Mouse (Mus musculus) cortical plate, adult 2 months (tissue): ENCODE data around the gene Gm10392.

Experiments
- CTCF ChIP-seq: fragments of 200-500 bp; IDR thresholded peaks from 2 replicates; pipeline ENCODE4 v1.5.1; 2011; ENCODE audit warnings: mild to moderate bottlenecking, control low read depth, low read length; ENCODE audit not compliant: insufficient read depth; ENCODE audit errors: extremely low read depth
- POLR2A ChIP-seq: fragments of 200-500 bp; IDR thresholded peaks from 2 replicates; pipeline ENCODE4 v1.6.1; 2011; ENCODE audit warnings: mild to moderate bottlenecking, low read length, control low read depth; ENCODE audit not compliant: insufficient read depth; ENCODE audit errors: extremely low read depth

DNA sequence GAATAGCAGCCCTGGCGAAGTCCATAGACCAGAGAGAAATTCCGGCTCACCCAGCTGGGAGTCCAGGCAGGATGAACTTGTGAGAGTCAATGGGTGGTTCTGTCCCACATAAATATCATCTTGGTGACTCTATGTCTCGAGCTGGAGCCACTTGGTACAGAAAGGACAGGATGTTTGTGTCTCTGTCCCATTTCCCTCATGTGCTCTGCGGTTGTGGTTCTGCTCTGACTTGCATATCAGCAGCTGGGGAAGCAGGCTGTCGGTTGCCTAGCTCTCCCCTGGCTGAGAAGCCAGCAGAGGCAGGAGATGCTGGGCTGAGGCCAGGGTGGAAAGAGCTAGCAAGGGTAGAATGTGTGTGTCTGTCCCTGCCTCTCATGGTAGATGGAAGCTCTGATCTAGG, at the start of gene Gm10392:
- TF ChIP-seq CTCF = no peak
- no peak for TF ChIP-seq POLR2A
